Comparison of ENCODE assay signal across 9 mouse cellular contexts in the genomic region with DNA sequence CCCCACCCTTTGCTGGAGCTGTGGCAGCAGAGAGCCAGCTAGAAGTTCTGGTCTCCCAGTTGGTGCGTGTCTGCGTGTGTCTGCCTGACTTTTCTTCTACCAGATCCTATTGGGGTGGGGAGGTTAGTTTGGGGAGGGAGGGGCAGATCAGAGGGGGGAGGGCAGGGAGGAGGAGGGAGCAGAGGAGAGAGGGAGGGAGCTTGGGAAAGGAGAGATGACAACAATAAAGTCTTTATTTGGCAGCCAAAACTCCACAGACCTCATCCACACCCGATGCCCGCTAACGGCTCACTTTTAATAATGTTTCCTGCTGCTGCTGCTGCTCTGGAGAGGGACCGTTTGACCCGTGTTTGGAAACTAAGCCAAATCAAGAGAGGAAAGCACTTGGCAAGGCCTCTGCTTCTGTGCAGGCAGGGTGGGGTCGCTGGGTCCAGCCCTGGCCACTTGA. TPM values are rescaled to one million over a fixed set of nuclear protein-coding genes. Genes with fewer than 3 reads are reported as not detected.
DNase-seq lines count a peak whose midpoint lies in the region; ATAC-seq lines count a peak whose summit lies in the region.
"Had no signal": no experiment of that assay in that cellular context is flagged by ENCODE, and none has a peak within 500 bp of the region (broad histone marks: within the 10 kb centered on the region; RNA-seq: fewer than 3 reads in every experiment).

A gene (minus strand): TSS at position 111 of the 448 bp plus-strand sequence.

- H3K4me3 ChIP-seq in neural tube, embryonic 11.5 days (ENCODE audit: low read depth, low read length): no peak within 1 kb of the TSS
- H3K4me3 ChIP-seq in forebrain, embryonic 14.5 days (ENCODE audit: low read depth, low read length): no peak within 1 kb of the TSS
- no peak within 1 kb of the TSS for H3K4me3 ChIP-seq in hindbrain, embryonic 11.5 days (ENCODE audit: low read depth, low read length)
- H3K4me3 ChIP-seq in limb, embryonic 15.5 days: peak within 1 kb of the TSS; percentile 26
- peak within 1 kb of the TSS; percentile 12; the same call in 1 of the 2 replicates for H3K4me3 ChIP-seq in neural tube, embryonic 15.5 days (replicated peaks)

- H3K9me3 ChIP-seq in neural tube, embryonic 11.5 days (ENCODE audit: control insufficient read depth, low read length): no peaks in the 10 kb centered on the region
- H3K9me3 ChIP-seq in forebrain, embryonic 14.5 days (replicated peaks; ENCODE audit: control insufficient read depth, low read length): no peaks in the 10 kb centered on the region
- no peaks in the 10 kb centered on the region for H3K9me3 ChIP-seq in hindbrain, embryonic 11.5 days (ENCODE audit: control insufficient read depth, low read length)
- no peaks in the 10 kb centered on the region for H3K9me3 ChIP-seq in limb, embryonic 15.5 days
- H3K9me3 ChIP-seq in neural tube, embryonic 15.5 days (replicated peaks): no peaks in the 10 kb centered on the region

- no peak within 1 kb of the TSS for H3K9ac ChIP-seq in neural tube, embryonic 11.5 days (ENCODE audit: low read length)
- no peak within 1 kb of the TSS for H3K9ac ChIP-seq in forebrain, embryonic 14.5 days (ENCODE audit: low read length)
- no peak within 1 kb of the TSS for H3K9ac ChIP-seq in hindbrain, embryonic 11.5 days (ENCODE audit: low read depth, low read length)
- H3K9ac ChIP-seq in limb, embryonic 15.5 days: no peak within 1 kb of the TSS
- H3K9ac ChIP-seq in neural tube, embryonic 15.5 days (replicated peaks): no peak within 1 kb of the TSS

- 0 out of 2 replicates have a peak within 1 kb of the TSS, but pooled peaks have one; percentile 5 for H3K4me2 ChIP-seq in neural tube, embryonic 11.5 days (ENCODE audit: low read depth)
- H3K4me2 ChIP-seq in forebrain, embryonic 14.5 days (ENCODE audit: low read length): peak within 1 kb of the TSS; percentile 16; the same call in 1 of the 2 replicates
- H3K4me2 ChIP-seq in hindbrain, embryonic 11.5 days (replicated peaks; ENCODE audit: low read depth, low read length): no peak within 1 kb of the TSS; the same call in 1 of the 2 replicates
- H3K4me2 ChIP-seq in limb, embryonic 15.5 days: peak within 1 kb of the TSS; percentile 25
- H3K4me2 ChIP-seq in neural tube, embryonic 15.5 days: peak within 1 kb of the TSS; percentile 23

- peaks cover 4% of the 10 kb centered on the region; the same call in 1 of the 2 replicates for H3K4me1 ChIP-seq in neural tube, embryonic 11.5 days (ENCODE audit: control insufficient read depth, insufficient read depth, low read length)
- H3K4me1 ChIP-seq in forebrain, embryonic 14.5 days (ENCODE audit: control insufficient read depth, insufficient read depth, low read length): peaks cover 24% of the 10 kb centered on the region
- H3K4me1 ChIP-seq in hindbrain, embryonic 11.5 days (replicated peaks; ENCODE audit: control insufficient read depth, insufficient read depth, low read length): peaks cover 8% of the 10 kb centered on the region
- peaks cover 53% of the 10 kb centered on the region for H3K4me1 ChIP-seq in limb, embryonic 15.5 days
- H3K4me1 ChIP-seq in neural tube, embryonic 15.5 days: peaks cover 41% of the 10 kb centered on the region

- WGBS in neural tube, embryonic 11.5 days: 30% methylated on average over 8 of the region's 8 CpGs
- 5% methylated on average over 8 of the region's 8 CpGs for WGBS in forebrain, embryonic 14.5 days
- WGBS in hindbrain, embryonic 11.5 days: 20% methylated on average over 8 of the region's 8 CpGs
- 14% methylated on average over 8 of the region's 8 CpGs for WGBS in limb, embryonic 15.5 days
- 12% methylated on average over 8 of the region's 8 CpGs for WGBS in neural tube, embryonic 15.5 days

- H3K36me3 ChIP-seq in neural tube, embryonic 11.5 days (ENCODE audit: control insufficient read depth, insufficient read depth, low read length): no peaks in the 10 kb centered on the region
- no peaks in the 10 kb centered on the region for H3K36me3 ChIP-seq in forebrain, embryonic 14.5 days (ENCODE audit: control insufficient read depth, insufficient read depth, low read length)
- no peaks in the 10 kb centered on the region for H3K36me3 ChIP-seq in hindbrain, embryonic 11.5 days (ENCODE audit: control insufficient read depth, insufficient read depth, low read length)
- no peaks in the 10 kb centered on the region for H3K36me3 ChIP-seq in limb, embryonic 15.5 days
- no peaks in the 10 kb centered on the region for H3K36me3 ChIP-seq in neural tube, embryonic 15.5 days

- no peak within 1 kb of the TSS for H3K27ac ChIP-seq in neural tube, embryonic 11.5 days (ENCODE audit: low read depth, low read length)
- H3K27ac ChIP-seq in forebrain, embryonic 14.5 days (ENCODE audit: low read depth, low read length): peak within 1 kb of the TSS; percentile 46; the same call in 1 of the 2 replicates
- H3K27ac ChIP-seq in hindbrain, embryonic 11.5 days (ENCODE audit: low read depth, low read length): 0 out of 2 replicates have a peak within 1 kb of the TSS, but pooled peaks have one; percentile 7
- H3K27ac ChIP-seq in limb, embryonic 15.5 days: peak within 1 kb of the TSS; percentile 72
- H3K27ac ChIP-seq in neural tube, embryonic 15.5 days (replicated peaks): peak within 1 kb of the TSS; percentile 56
- H3K27ac ChIP-seq: kidney, postnatal 0 days had no signal

- ATAC-seq in neural tube, embryonic 11.5 days (ENCODE audit: insufficient read depth, low FRiP score, low TSS enrichment): no peak
- ATAC-seq in forebrain, embryonic 14.5 days: 0 out of 2 replicates have a peak, but pooled peaks have one; percentile 27
- ATAC-seq in hindbrain, embryonic 11.5 days (ENCODE audit: low FRiP score): no peak
- ATAC-seq in limb, embryonic 15.5 days (ENCODE audit: insufficient number of reproducible peaks, low FRiP score, low TSS enrichment, low read depth): 0 out of 2 replicates have a peak, but pooled peaks have one; percentile 45
- ATAC-seq in neural tube, embryonic 15.5 days (ENCODE audit: low FRiP score): no peak

- H3K27me3 ChIP-seq in neural tube, embryonic 11.5 days (ENCODE audit: control insufficient read depth, insufficient read depth, low read length): no peaks in the 10 kb centered on the region
- no peaks in the 10 kb centered on the region for H3K27me3 ChIP-seq in forebrain, embryonic 14.5 days (replicated peaks; ENCODE audit: control insufficient read depth, insufficient read depth, low read length)
- no peaks in the 10 kb centered on the region for H3K27me3 ChIP-seq in hindbrain, embryonic 11.5 days (ENCODE audit: control insufficient read depth, insufficient read depth, low read length)
- H3K27me3 ChIP-seq in limb, embryonic 15.5 days: no peaks in the 10 kb centered on the region
- H3K27me3 ChIP-seq in neural tube, embryonic 15.5 days (replicated peaks): no peaks in the 10 kb centered on the region

- no peak for DNase-seq in neural tube, embryonic 11.5 days (ENCODE audit: low spot score)
- DNase-seq in neural tube, embryonic 10.5 days (ENCODE audit: extremely low spot score, low spot score): no peak
- peak; percentile 53 for DNase-seq in forebrain, embryonic 14.5 days (ENCODE audit: low spot score)
- no peak for DNase-seq in hindbrain, embryonic 11.5 days (ENCODE audit: low spot score)
- DNase-seq in embryo, embryonic 11 days: no peak
- no peak for DNase-seq in cerebellum, adult 8-10 months

RNA-seq across cellular contexts. Expression of the gene that starts here (rescaled TPM):
- 2.5 and 3.1 TPM in 2 replicates for polyA plus RNA-seq in neural tube, embryonic 11.5 days (2014; fragmentation: Nextera tagmentation; extraction: Ambion mirVana)
- 2.6 and 5.5 TPM in 2 replicates for polyA plus RNA-seq in forebrain, embryonic 14.5 days (2014; fragmentation: Nextera tagmentation; extraction: Ambion mirVana)
- polyA plus RNA-seq in hindbrain, embryonic 11.5 days (2014; fragmentation: Nextera tagmentation; extraction: Ambion mirVana): 3.2 and 3.3 TPM in 2 replicates
- polyA plus RNA-seq in limb, embryonic 15.5 days (2015; fragmentation: Nextera tagmentation; extraction: Ambion mirVana): 17.9 and 20.3 TPM in 2 replicates
- polyA plus RNA-seq in neural tube, embryonic 15.5 days (2015; fragmentation: Nextera tagmentation; extraction: Ambion mirVana): 10.6 and 11.4 TPM in 2 replicates

Comparison
In these comparisons a context has a peak if more than half of its experiments do, and no peak if none do; other contexts are left out.
1. H3K4me3 ChIP-seq: peak in limb, embryonic 15.5 days (single experiment) and neural tube, embryonic 15.5 days (single experiment); none in neural tube, embryonic 11.5 days (single experiment), forebrain, embryonic 14.5 days (single experiment) and hindbrain, embryonic 11.5 days (single experiment).
2. ATAC-seq: peak in forebrain, embryonic 14.5 days (single experiment) and limb, embryonic 15.5 days (single experiment); none in neural tube, embryonic 11.5 days (single experiment), hindbrain, embryonic 11.5 days (single experiment) and neural tube, embryonic 15.5 days (single experiment).